ENCODE assay signal across 11 mouse cellular contexts in genomic region chr5:139365827-139366226, GRCm38 (mm10). TPM values are rescaled to one million over a fixed set of nuclear protein-coding genes. Genes with fewer than 3 reads are reported as not detected.
DNase-seq lines count a peak whose midpoint lies in the region; ATAC-seq lines count a peak whose summit lies in the region.
"Had no signal": no experiment of that assay in that cellular context is flagged by ENCODE, and none has a peak within 500 bp of the region (broad histone marks: within the 10 kb centered on the region; RNA-seq: fewer than 3 reads in every experiment).

No protein-coding gene starts in this region.

- DNase-seq in kidney, adult 11 months: peak; percentile 45
- no peak for DNase-seq in kidney, postnatal 4 days
- peak; percentile 19 for DNase-seq in ES-CJ7 (ENCODE audit: low read depth, low spot score)
- DNase-seq in liver: peak; percentile 37
- no peak for DNase-seq in cerebellum, postnatal 14 days
- DNase-seq in thymus, postnatal 10 days (ENCODE audit: low spot score in 2 of 2): no peak
- DNase-seq in embryo, embryonic 10 days (ENCODE audit: low spot score): no peak
- DNase-seq: gastrocnemius, postnatal 14 days; kidney, postnatal 10 days had no signal

- ATAC-seq in megakaryocyte, adult 5-6 weeks (ENCODE audit: poor library complexity, severe bottlenecking): peak; percentile 73

RNA-seq across cellular contexts. Expression of gene Gpr146, which starts 11.7 kb away (rescaled TPM):
- 9.8 and 13.1 TPM in 2 replicates for total RNA-seq in megakaryocyte, adult 5-6 weeks (2015)
- total RNA-seq in megakaryocyte, adult 5-6 weeks (2017): 9.6 and 14.8 TPM in 2 replicates

RNA-seq across cellular contexts. Expression of gene Cyp2w1, which starts 13.4 kb away (rescaled TPM):
- not detected in 2 replicates for total RNA-seq in megakaryocyte, adult 5-6 weeks (2015)
- not detected in 2 replicates for total RNA-seq in megakaryocyte, adult 5-6 weeks (2017)
- total RNA-seq: gastrocnemius, postnatal 14 days; left cerebral cortex, adult 2 months had no signal

RNA-seq across cellular contexts. Expression of gene Cox19, which starts 14.6 kb away (rescaled TPM):
- 35.6 and 42.6 TPM in 2 replicates for total RNA-seq in megakaryocyte, adult 5-6 weeks (2015)
- 20.0 and 24.6 TPM in 2 replicates for total RNA-seq in megakaryocyte, adult 5-6 weeks (2017)

RNA-seq across cellular contexts. Expression of gene C130050O18Rik, which starts 39.3 kb away (rescaled TPM):
- 18.3 and 19.9 TPM in 2 replicates for total RNA-seq in megakaryocyte, adult 5-6 weeks (2015)
- 16.6 and 19.7 TPM in 2 replicates for total RNA-seq in megakaryocyte, adult 5-6 weeks (2017)

RNA-seq across cellular contexts. Expression of gene Adap1, which starts 40.4 kb away (rescaled TPM):
- total RNA-seq in megakaryocyte, adult 5-6 weeks (2015): 42.5 and 43.9 TPM in 2 replicates
- total RNA-seq in megakaryocyte, adult 5-6 weeks (2017): 56.9 and 61.1 TPM in 2 replicates

Comparison
In these comparisons a context has a peak if more than half of its experiments do, and no peak if none do; other contexts are left out.
1. DNase-seq: peak in kidney, adult 11 months (single experiment), ES-CJ7 (single experiment) and liver (single experiment); none in kidney, postnatal 4 days (0 of 2), cerebellum, postnatal 14 days (0 of 2), thymus, postnatal 10 days (0 of 2) and embryo, embryonic 10 days (single experiment).